In genomic region chr13:113325678-113326077, GRCm38 (mm10) we compare ENCODE assay signal across 21 mouse cellular contexts. TPM values are rescaled to one million over a fixed set of nuclear protein-coding genes. Genes with fewer than 3 reads are reported as not detected.
DNase-seq lines count a peak whose midpoint lies in the region; ATAC-seq and TF ChIP-seq lines count a peak whose summit lies in the region.
"Had no signal": no experiment of that assay in that cellular context is flagged by ENCODE, and none has a peak within 500 bp of the region (broad histone marks: within the 10 kb centered on the region; RNA-seq: fewer than 3 reads in every experiment).

No protein-coding gene starts in this region.

- H3K9ac ChIP-seq in lung, embryonic 15.5 days: no peak overlapping the region
- H3K9ac ChIP-seq in lung, embryonic 16.5 days (ENCODE audit: low read length): no peak overlapping the region
- no peak overlapping the region for H3K9ac ChIP-seq in lung, postnatal 0 days (replicated peaks; ENCODE audit: low read depth)

- H3K27ac ChIP-seq in lung, embryonic 15.5 days: no peak overlapping the region
- peak overlapping the region; percentile 56 for H3K27ac ChIP-seq in lung, embryonic 16.5 days (ENCODE audit: low read length)
- H3K27ac ChIP-seq in lung, postnatal 0 days (ENCODE audit: low read length): 0 out of 2 replicates have a peak overlapping the region, but pooled peaks have one; percentile 34

- no peaks in the 10 kb centered on the region for H3K4me1 ChIP-seq in lung, embryonic 15.5 days
- H3K4me1 ChIP-seq in lung, adult 2 months (ENCODE audit: control insufficient read depth, insufficient read depth, low read length): no peaks in the 10 kb centered on the region
- no peaks in the 10 kb centered on the region for H3K4me1 ChIP-seq in lung, embryonic 16.5 days (replicated peaks; ENCODE audit: control insufficient read depth, insufficient read depth, low read length)
- H3K4me1 ChIP-seq in lung, postnatal 0 days (ENCODE audit: insufficient read depth, low read depth, low read length): no peaks in the 10 kb centered on the region

- no peak for TF ChIP-seq POLR2A in lung, adult 2 months (IDR thresholded peaks at IDR 0.05; ENCODE audit: borderline replicate concordance, extremely low read depth, low read depth, low read length)

- DNase-seq in lung, adult 2 months: no peak
- no peak for DNase-seq in lung, postnatal 10 days
- DNase-seq in lung, postnatal 0 days (ENCODE audit: low spot score): peak; percentile 43
- no peak for DNase-seq in lung, postnatal 36 days
- DNase-seq: adrenal gland, adult 2 months; adrenal gland, adult 8-10 months; adrenal gland, postnatal 10 days; adrenal gland, postnatal 14 days; adrenal gland, postnatal 25 days; adrenal gland, postnatal 36 days; B cell, adult 2 months; cerebellum, adult 11 months; cerebellum, adult 11-12 months; cerebellum, adult 18-20 months had no signal

- H3K4me3 ChIP-seq in lung, embryonic 15.5 days: no peak overlapping the region
- no peak overlapping the region for H3K4me3 ChIP-seq in lung, adult 2 months (replicated peaks; ENCODE audit: extremely low read depth, low read depth, low read length)
- H3K4me3 ChIP-seq in lung, embryonic 16.5 days (ENCODE audit: low read length): no peak overlapping the region
- H3K4me3 ChIP-seq in lung, postnatal 0 days (ENCODE audit: low read depth, low read length): no peak overlapping the region

- H3K27me3 ChIP-seq in lung, embryonic 15.5 days: no peaks in the 10 kb centered on the region
- no peaks in the 10 kb centered on the region for H3K27me3 ChIP-seq in lung, embryonic 16.5 days (ENCODE audit: control insufficient read depth, insufficient read depth, low read depth, low read length)
- H3K27me3 ChIP-seq in lung, postnatal 0 days (replicated peaks; ENCODE audit: insufficient read depth, low read length): no peaks in the 10 kb centered on the region
- H3K27me3 ChIP-seq: CH12.LX, Patski had no signal

- no peak for TF ChIP-seq CTCF in lung, adult 2 months (IDR thresholded peaks at IDR 0.05; ENCODE audit: insufficient read depth, low read length)
- TF ChIP-seq CTCF in lung, postnatal 0 days (IDR thresholded peaks at IDR 0.05): no peak

- 54% methylated on average over 3 of the region's 3 CpGs for WGBS in lung, embryonic 15.5 days
- 53% methylated on average over 3 of the region's 3 CpGs for WGBS in lung, adult 2 months
- WGBS in lung, embryonic 16.5 days: 38% methylated on average over 3 of the region's 3 CpGs
- WGBS in lung, postnatal 0 days: 52% methylated on average over 3 of the region's 3 CpGs

- ATAC-seq in lung, embryonic 15.5 days (ENCODE audit: borderline replicate concordance, extremely low read depth, low FRiP score, low TSS enrichment): 0 out of 2 replicates have a peak, but pooled peaks have one; percentile 35
- ATAC-seq in lung, embryonic 16.5 days (ENCODE audit: low read depth): peak; percentile 83
- peak; percentile 77 for ATAC-seq in lung, postnatal 0 days
- ATAC-seq: activated CD4-positive, CD25-positive, alpha-beta regulatory T cell, adult 4 months; CD4-positive, CD25-positive, alpha-beta regulatory T cell, adult 4 months; Patski had no signal

- peak; percentile 23; the same call in 1 of the 2 replicates for TF ChIP-seq EP300 in lung, postnatal 0 days (IDR thresholded peaks at IDR 0.05)

- no peak overlapping the region for H3K4me2 ChIP-seq in lung, embryonic 15.5 days
- H3K4me2 ChIP-seq in lung, embryonic 16.5 days (ENCODE audit: low read depth, low read length): no peak overlapping the region
- no peak overlapping the region for H3K4me2 ChIP-seq in lung, postnatal 0 days (replicated peaks; ENCODE audit: low read depth, low read length)

- H3K9me3 ChIP-seq in lung, embryonic 15.5 days: no peaks in the 10 kb centered on the region
- H3K9me3 ChIP-seq in lung, embryonic 16.5 days (ENCODE audit: control insufficient read depth, low read length): no peaks in the 10 kb centered on the region
- H3K9me3 ChIP-seq in lung, postnatal 0 days (ENCODE audit: low read length): no peaks in the 10 kb centered on the region
- H3K9me3 ChIP-seq: G1E had no signal

- H3K36me3 ChIP-seq in lung, embryonic 15.5 days: no peaks in the 10 kb centered on the region; the same call in 1 of the 2 replicates
- no peaks in the 10 kb centered on the region for H3K36me3 ChIP-seq in lung, embryonic 16.5 days (ENCODE audit: control insufficient read depth, insufficient read depth, low read length)
- H3K36me3 ChIP-seq in lung, postnatal 0 days (ENCODE audit: insufficient read depth, low read length): no peaks in the 10 kb centered on the region
- H3K36me3 ChIP-seq: G1E had no signal

RNA-seq across cellular contexts. Expression of gene BC067074, which starts 32.7 kb away (rescaled TPM):
- 6.1 and 6.7 TPM in 2 replicates for polyA plus RNA-seq in lung, embryonic 15.5 days (2015; fragmentation: Nextera tagmentation; extraction: Ambion mirVana)
- polyA plus RNA-seq in lung, adult 2 months (2012; rRNA removed): 4.2 and 6.2 TPM in 2 replicates
- 5.9 and 6.3 TPM in 2 replicates for polyA plus RNA-seq in lung, embryonic 16.5 days (2015; fragmentation: Nextera tagmentation; extraction: Ambion mirVana)
- 3.3 and 4.2 TPM in 2 replicates for polyA plus RNA-seq in lung, postnatal 0 days (2015; fragmentation: Nextera tagmentation; extraction: Ambion mirVana)
- polyA plus RNA-seq: activated CD4-positive, CD25-positive, alpha-beta regulatory T cell, adult 4 months; CD4-positive, CD25-positive, alpha-beta regulatory T cell, adult 4 months; G1E had no signal
